Comparison of ENCODE assay signal across 9 mouse cellular contexts in the genomic region with DNA sequence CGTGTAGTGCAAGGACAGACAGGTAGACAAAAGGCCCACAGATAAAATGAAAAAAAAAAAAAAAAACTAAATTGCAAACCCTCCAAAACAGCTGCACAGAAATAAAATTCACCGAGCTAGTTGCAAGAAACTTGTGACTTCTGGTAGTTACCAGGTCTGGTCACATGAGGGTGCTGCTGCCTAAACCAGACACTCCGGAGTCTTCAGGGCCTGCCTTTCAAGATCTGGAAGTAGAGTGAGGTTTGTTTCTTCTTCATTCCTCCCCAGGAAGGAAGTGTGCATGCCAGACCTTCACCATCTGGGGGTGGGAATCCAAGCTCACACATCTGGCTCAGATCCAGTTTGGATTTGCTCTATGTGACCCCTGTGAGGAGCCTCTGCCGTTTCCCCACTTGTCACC. TPM values are rescaled to one million over a fixed set of nuclear protein-coding genes. Genes with fewer than 3 reads are reported as not detected.
DNase-seq lines count a peak whose midpoint lies in the region; ATAC-seq and TF ChIP-seq lines count a peak whose summit lies in the region.
"Had no signal": no experiment of that assay in that cellular context is flagged by ENCODE, and none has a peak within 500 bp of the region (broad histone marks: within the 10 kb centered on the region; RNA-seq: fewer than 3 reads in every experiment).

No protein-coding gene starts in this region.

- H3K9ac ChIP-seq in hindbrain, postnatal 0 days (replicated peaks; ENCODE audit: low read length), result no peak overlapping the region
- H3K9ac ChIP-seq: liver, embryonic 13.5 days had no signal

- 22% methylated on average over 4 of the region's 4 CpGs for WGBS in hindbrain, postnatal 0 days

- 0 out of 2 replicates have a peak, but pooled peaks have one; percentile 39 for ATAC-seq in hindbrain, postnatal 0 days
- 0 out of 2 replicates have a peak, but pooled peaks have one; percentile 29 for ATAC-seq in monocyte, adult 5-6 weeks (replicated peaks; ENCODE audit: insufficient number of reproducible peaks, low FRiP score, low TSS enrichment, poor library complexity, severe bottlenecking)

- H3K4me1 ChIP-seq in hindbrain, postnatal 0 days (ENCODE audit: insufficient read depth, low read length), result no peaks in the 10 kb centered on the region
- H3K4me1 ChIP-seq: liver, embryonic 13.5 days had no signal

- H3K36me3 ChIP-seq in hindbrain, postnatal 0 days (ENCODE audit: insufficient read depth, low read length), result peaks cover under 1% of the 10 kb centered on the region; the same call in 1 of the 2 replicates

- no peak overlapping the region for H3K4me2 ChIP-seq in hindbrain, postnatal 0 days (ENCODE audit: low read depth, low read length)
- H3K4me2 ChIP-seq: liver, embryonic 13.5 days had no signal

- H3K9me3 ChIP-seq in hindbrain, postnatal 0 days (ENCODE audit: low read length), result no peaks in the 10 kb centered on the region
- H3K9me3 ChIP-seq: liver, embryonic 13.5 days had no signal

- intact Hi-C loops in heart, postnatal 25 days (cut with DNase I), result no loop called here

- no peak overlapping the region for H3K27ac ChIP-seq in hindbrain, postnatal 0 days
- H3K27ac ChIP-seq: liver, embryonic 13.5 days had no signal

- peak; percentile 85 for TF ChIP-seq CTCF in hindbrain, postnatal 0 days (IDR thresholded peaks at IDR 0.05; ENCODE audit: low read depth)

- no peaks in the 10 kb centered on the region for H3K27me3 ChIP-seq in hindbrain, postnatal 0 days (ENCODE audit: insufficient read depth, low read length)
- H3K27me3 ChIP-seq: liver, embryonic 13.5 days had no signal

- no peak overlapping the region for H3K4me3 ChIP-seq in hindbrain, postnatal 0 days (ENCODE audit: low read length)
- H3K4me3 ChIP-seq: liver, embryonic 13.5 days had no signal

- peak; percentile 73 for DNase-seq in heart, postnatal 4 days
- no peak for DNase-seq in heart, postnatal 25 days (ENCODE audit: low spot score)
- DNase-seq in spleen, postnatal 4 days (ENCODE audit: low spot score in 2 of 2), result peak; percentile 42 to 76
- no peak for DNase-seq in spleen, adult 12 weeks (ENCODE audit: low spot score)
- peak; percentile 86 for DNase-seq in brain, adult 2 months (ENCODE audit: low read depth, low spot score)
- peak; percentile 80 for DNase-seq in hindbrain, postnatal 0 days (ENCODE audit: low spot score)
- DNase-seq in urinary bladder, adult 18-20 months (ENCODE audit: low spot score in 2 of 2), result no peak
- DNase-seq: liver, embryonic 13.5 days had no signal

RNA-seq across cellular contexts. Expression of a gene that starts 7.6 kb away (rescaled TPM):
- total RNA-seq in heart, postnatal 4 days (2021), result 10 to 100 TPM; 54.7 to 60.1 TPM
- total RNA-seq in heart, postnatal 25 days (2021), result 10 to 100 TPM; 37.7 to 41.9 TPM
- total RNA-seq in hindbrain, postnatal 0 days (2014; rRNA removed), result 587 and 649 TPM in 2 replicates
- polyA plus RNA-seq in hindbrain, postnatal 0 days (2015; fragmentation: Nextera tagmentation; extraction: Ambion mirVana), result 150 and 180 TPM in 2 replicates
- total RNA-seq in monocyte, adult 5-6 weeks (2017), result 16.3 to 46.3 TPM (median 22.3 TPM) in 3 replicates

Comparison
In these comparisons a context has a peak if more than half of its experiments do, and no peak if none do; other contexts are left out.
1. DNase-seq: peak in heart, postnatal 4 days (single experiment), spleen, postnatal 4 days (2 of 2), brain, adult 2 months (single experiment) and hindbrain, postnatal 0 days (single experiment); none in heart, postnatal 25 days (single experiment), spleen, adult 12 weeks (single experiment) and urinary bladder, adult 18-20 months (0 of 2).